Mouse (Mus musculus) right cerebral cortex, adult 18-20 months (tissue): ENCODE results near the gene Cldn10.
"Not testable (repeated sequence)": the region's sequence is repeated elsewhere in the genome, so short reads cannot be mapped to it uniquely, and the experiment has no call there.

Experiments used
- DNase-seq: peaks from one replicate; pipeline ENCODE4 v3.0.0; 2022; ENCODE audit warnings: mixed read lengths

Cldn10 gene

GRCm38 (mm10) chr14:118787621-118788020, at the start of gene Cldn10:
Gene Cldn10, plus strand, starts transcription at chr14:118787908.
- no peak for DNase-seq

DNA sequence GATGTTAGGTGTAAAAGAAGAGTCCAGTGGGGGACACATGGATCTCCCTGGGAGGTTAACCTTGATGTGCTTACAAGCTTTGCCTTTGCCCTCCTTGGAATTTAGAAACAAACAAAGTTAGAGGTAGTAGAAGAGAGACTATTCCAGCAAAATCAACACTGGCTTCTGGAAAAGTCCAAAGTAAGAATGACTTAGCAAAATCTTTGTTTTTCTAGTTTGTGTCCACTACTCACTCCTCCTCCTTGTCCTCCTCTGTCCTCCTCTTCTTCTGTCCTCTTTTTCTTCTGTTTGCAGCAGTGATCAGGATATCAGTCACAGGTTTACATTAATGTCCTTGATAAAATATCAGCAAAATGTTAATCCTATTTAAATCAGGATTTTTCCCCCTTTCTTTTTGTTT, 45.9 kb upstream of the Cldn10 start:
- DNase-seq = no peak

DNA sequence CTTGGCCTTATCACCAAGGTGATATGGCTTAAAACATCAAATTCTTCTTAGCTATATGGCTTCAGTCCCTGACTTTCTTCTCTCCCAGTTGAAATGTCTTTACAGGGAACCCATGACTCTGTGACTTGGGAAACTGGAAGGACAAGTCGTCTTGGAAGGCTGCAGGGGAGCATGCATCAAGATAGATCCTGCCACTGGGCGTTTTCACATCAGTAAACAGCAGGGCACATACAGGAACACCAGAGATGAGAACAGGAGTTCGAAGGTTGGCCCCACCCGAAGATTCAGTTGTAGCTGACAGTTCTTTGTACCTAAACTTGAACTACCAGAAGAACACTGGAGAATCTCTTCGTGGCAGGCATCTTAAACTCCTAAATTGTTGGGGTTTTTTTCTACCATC, 44.8 kb upstream of the Cldn10 start:
- DNase-seq = no peak

GRCm38 (mm10) chr14:118749068-118749467, 38.6 kb upstream of the Cldn10 start:
- no peak for DNase-seq

DNA sequence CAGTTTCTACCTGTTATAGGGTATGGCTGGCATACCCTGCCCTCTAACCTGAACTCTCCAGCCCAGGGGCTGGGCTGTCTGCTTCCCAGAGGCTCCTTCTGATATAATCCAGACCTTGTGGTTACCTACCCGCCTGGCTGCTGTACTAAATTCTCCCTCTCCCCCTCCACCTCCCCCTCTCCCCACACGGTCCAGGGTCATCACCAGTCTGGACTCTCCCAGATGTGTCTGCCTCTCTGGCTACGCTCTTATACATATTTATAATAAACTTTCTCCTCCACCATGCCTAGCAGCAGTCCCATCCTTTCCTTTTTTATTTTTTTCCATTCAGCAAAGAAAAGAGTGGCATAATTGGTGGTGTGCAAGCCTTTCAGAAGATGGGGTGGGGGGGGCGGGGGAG, 38.0 kb upstream of the Cldn10 start:
- DNase-seq = no peak

- peak; percentile 51 for DNase-seq
Measured at GRCm38 (mm10) chr14:118750505-118751192, 37.1 kb upstream of the Cldn10 start.

GRCm38 (mm10) chr14:118751193-118751753, 36.4 kb upstream of the Cldn10 start:
- DNase-seq = no peak

DNA sequence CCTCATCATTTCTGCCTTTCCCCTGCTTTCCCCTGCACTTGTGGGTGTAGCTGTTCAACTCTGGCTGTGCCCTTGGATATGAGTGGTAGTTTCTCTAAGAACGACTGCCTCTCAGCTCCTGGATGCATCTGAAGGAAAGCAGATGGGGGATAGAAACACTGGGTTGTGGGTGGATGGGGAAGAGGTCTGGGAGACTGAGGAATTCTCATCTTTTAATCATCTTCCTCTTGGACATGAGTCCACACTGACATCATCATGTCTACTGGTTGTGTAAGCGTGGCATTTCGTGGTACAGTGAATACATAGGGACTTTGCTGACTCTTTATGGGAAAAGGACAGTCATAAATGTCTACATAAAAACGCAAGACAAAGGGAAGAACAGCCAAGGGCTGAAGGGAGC, 31.7 kb upstream of the Cldn10 start:
- peak; percentile 30 for DNase-seq

DNA sequence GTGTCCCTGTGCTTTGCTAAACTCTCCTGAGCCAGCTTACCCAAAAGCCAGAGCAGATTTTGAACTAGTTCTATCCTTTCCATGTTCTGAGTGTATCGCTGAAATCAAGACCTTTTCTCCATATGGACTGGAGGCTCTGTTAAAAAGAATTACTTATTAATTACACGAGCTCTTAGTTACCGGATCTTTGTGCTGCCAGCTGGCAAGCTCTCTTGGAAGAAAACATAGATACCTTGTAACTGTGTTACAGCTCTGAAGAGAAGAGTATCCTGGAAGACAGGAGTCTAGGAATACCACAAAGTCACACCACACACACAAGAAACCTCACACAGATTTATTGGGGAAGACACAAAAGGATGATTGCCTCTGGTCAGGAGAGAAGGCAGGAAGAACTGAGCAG, 31.1 kb upstream of the Cldn10 start:
- no peak for DNase-seq

DNA sequence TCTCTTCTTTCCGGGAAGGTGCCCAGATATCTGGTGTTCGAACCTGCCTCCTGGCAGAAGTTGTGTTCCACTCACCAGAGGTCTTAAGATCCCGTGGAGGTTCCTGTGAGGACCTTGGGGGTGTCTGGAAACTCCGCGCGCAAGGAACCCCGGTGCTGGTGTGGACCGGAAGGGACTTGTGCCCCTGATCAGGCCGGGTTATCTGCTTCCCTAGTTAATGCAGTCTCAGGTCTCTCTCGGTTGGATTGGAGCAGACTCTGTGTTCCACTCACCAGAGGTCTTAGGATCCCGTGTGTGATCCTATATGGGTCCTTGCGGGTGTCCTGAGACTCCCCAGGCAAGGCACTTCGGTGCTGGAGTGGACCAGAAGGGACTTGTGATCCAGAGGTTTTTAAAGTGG, 24.3 kb upstream of the Cldn10 start:
- not testable (repeated sequence) for DNase-seq

GRCm38 (mm10) chr14:118763917-118764495, 23.7 kb upstream of the Cldn10 start:
- no peak for DNase-seq

DNA sequence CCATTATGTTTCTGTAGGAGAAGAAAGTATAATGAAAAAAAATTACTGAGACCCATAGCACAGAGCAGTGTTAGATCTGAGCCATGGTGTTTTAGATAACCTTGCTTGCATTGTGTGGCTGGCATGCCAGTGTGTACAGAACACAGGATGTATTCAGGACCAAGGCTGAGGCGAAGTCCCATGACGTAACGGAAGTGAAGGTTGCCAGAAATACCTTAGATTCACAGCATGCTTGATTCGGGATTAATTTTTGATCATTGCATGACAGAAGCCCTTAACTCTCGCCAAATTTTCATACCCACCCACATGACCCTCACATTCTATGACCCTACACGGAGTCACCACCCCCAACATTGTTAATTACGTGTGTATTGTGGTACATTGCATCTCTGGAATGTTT, 22.4 kb upstream of the Cldn10 start:
- DNase-seq = no peak

DNA sequence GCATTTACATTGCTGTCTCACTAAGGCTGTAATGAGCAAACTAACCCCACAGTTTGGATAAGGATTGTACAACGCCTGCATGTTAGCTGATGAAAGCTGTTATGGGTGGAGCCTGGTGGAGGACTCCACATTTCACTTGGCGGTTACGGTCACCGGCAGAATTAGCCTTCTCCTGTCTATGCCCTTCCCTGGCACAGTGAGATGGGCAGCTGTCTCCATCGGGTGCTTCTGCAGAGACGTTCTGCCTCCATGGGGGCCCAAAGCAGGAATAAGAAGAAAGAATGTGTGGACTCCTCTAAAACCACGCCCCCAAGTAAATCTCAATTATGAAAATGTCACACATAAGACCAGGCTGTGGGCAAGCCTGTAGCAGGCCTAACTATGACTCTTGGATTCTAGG, 21.8 kb upstream of the Cldn10 start:
- DNase-seq = no peak

DNA sequence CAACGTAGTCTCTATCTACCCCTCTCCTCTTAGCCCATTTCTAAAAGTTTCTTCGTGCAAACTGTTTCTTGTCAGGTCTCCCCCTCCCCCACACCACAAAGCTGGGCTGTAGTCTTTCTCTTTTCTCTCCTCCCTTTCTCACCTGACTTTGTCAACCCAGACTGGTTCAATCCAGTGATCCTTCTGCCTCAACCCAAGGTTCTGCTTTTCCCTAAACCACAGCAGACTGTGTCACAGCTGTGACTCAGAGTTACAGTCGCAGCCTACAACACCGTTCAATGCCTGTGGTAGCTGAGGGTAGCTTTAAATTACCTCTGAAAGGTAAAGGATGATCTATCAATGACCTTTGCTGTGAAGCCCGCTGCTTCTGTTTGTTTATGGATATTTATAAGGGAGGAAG, 21.3 kb upstream of the Cldn10 start:
- DNase-seq = no peak

GRCm38 (mm10) chr14:118767673-118768353, 19.9 kb upstream of the Cldn10 start:
- peak; percentile 81 for DNase-seq

DNA sequence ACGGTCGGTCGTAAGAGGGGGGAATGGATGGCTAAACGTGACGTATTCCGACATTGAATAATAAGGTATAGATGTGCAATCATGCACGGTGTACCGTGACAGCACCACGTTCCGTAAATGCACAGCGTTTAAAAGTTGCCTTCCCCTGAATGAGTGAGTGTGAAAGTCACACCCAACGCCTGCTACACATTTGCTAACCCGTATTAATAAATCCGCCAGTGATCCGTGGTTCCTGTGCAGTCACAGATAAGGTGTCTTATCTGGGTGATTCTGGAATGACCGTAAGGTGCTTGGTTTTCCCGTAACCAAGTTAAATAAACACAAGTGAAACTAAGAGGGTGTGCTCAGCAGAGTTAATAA, 19.4 kb upstream of the Cldn10 start:
- DNase-seq = no peak

DNA sequence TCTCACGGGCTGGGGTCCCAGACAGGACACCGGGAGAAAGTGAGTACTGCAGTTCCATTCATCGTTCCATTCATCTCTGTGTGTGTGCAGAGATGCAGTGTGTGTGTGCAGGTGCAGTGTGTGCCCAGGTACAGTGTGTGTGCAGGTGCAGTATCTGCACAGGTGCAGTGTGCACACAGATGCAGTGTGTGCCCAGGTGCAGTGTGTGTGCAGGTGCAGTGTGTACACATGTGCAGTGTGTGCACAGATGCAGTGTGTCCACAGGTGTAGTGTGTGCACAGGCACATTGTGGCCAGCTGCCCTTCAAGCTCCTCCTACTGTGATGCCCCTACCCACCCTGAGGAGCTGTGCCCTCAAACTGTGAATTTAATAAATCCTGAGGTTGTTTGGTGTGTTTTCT, 14.0 kb upstream of the Cldn10 start:
- no peak for DNase-seq

DNA sequence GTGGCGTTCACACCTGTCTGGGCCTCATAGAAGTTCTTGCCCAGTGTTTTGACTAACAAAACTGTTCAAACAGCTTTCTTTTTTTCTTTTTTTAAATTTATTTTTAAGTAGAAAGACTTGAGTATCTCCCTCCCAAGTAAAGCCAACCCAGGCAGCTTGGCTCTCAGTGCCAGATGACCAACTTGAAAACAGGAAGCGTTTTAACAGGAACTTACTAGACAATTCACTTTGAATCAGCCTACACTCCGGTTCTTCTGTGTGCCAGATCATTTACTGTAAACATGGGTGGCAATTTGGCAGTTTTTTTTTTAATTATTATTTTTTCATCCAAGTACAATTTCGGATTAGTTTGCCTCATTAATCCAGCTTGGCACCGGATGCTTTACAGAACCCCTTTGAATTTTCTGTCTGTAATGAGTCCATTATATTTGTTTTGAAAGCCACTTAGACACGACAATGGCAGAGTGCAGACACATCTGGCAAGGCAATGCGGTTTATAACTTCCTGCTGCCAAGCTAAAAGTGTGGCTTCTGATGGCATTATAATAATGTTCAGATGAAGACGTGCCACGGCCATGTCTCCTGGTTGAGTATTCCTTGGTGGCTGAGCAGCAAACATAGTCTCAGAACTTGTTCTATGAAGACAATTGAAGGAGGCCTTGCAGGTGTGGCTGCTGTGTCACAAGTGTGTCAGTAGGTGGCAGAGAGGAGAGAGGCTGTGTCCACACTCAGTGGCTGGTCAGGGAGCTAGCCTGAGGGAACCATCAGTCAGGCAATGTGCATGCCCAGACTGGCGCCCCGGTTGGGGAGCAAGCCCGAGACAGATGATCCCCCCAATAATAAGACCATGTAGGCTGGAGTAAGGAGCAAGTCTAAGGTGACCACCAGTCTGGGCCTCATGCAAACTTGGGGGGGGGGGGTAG, 12.9 kb upstream of the Cldn10 start:
- DNase-seq = no peak

DNA sequence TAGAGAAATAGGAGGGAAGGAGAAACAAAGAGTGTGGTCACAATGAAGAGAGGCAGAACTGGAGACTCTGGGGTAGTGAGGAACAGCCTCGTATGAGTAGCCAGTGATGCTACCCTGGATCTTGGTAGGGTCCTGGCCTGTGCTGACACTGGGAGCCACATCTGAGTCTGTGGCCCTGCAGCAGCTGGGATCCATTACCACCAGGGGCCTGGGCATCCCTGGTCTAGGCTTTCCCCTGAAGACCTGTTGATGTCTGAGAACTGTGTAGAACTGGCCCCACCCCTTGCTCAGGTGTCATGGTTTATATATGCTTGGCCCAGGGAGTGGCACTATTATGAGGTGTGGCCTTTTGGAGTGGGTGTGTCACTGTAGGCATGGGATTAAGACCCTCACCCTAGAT, 12.2 kb upstream of the Cldn10 start:
- DNase-seq = no peak

- no peak for DNase-seq
Measured at GRCm38 (mm10) chr14:118776372-118776771, 11.3 kb upstream of the Cldn10 start.

DNA sequence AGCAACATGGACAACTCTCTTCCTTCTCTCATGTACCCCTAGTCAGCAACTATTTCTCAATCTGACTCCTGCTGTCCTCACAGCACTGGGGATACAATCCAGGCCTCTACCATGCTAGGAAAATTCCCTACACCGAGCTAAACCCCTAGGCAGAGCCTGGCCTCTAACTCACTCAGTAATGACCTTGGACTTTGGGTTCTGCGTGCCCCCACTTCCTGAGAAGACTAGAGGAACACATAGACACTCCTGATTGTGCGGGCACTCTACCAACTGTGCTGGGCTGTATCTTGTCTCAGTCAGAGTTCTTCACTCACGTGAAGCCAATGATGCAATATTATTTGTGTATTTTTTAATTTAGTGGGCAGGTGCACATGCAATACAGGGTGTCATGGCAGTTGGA, 10.2 kb upstream of the Cldn10 start:
- no peak for DNase-seq

DNA sequence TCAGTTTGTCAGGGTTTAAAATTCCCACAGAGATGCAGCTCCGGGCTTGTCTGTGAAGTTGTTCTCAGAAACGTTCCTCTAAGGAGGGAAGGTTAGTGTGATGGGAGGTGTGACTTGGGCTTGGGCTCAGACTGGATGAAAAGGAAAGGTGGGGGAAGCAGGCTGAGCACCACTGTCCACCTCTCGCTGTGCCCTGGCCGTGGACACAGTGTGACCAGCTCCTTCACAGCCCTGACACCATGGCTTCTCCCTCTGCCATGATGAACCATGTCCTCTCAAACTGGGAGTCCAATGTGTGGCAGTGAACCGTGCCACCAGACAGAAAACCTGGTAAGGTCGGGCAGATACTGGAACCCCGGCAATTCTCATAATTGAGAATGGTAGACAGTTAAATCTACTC, 6.1 kb upstream of the Cldn10 start:
- no peak for DNase-seq

- no peak for DNase-seq
Measured at GRCm38 (mm10) chr14:118782241-118782640, 5.5 kb upstream of the Cldn10 start.
